Mouse (Mus musculus) liver, postnatal 0 days (tissue): ENCODE measurements around the gene Zfp575.

Experiments
- CTCF ChIP-seq: sonication (generic); IDR thresholded peaks from 2 replicates; pipeline ENCODE4 v1.5.1; 2016; ENCODE audit warnings: antibody characterized with exemption, low read depth
- EP300 ChIP-seq: IDR thresholded peaks from 2 replicates; pipeline ENCODE4 v1.6.1; 2016; ENCODE audit warnings: antibody characterized with exemption, low read depth, mild to moderate bottlenecking

GRCm38 (mm10) chr7:24610879-24611494, 23.5 kb upstream of the Zfp575 start:
- TF ChIP-seq EP300 (no peak), CTCF (no peak)
